Mouse (Mus musculus): Measurements from ENCODE around the gene Gli3.

- no peak for TF ChIP-seq CTCF (IDR thresholded peaks at IDR 0.05; ENCODE audit: low read depth)
- TF ChIP-seq EP300 (IDR thresholded peaks at IDR 0.05; ENCODE audit: low read depth), result no peak
Measured at GRCm38 (mm10) chr13:15742777-15743176, 279.7 kb downstream of the Gli3 start.

Measured in liver, embryonic 14.5 days (tissue).